Mouse (Mus musculus) heart, adult 2 months (tissue): ENCODE measurements around the gene Krcc1.

Experiments
- CTCF ChIP-seq: fragments of 200-600 bp; IDR thresholded peaks from 2 replicates; pipeline ENCODE4 v1.8.1; 2022; ENCODE audit warnings: antibody characterized with exemption, mild to moderate bottlenecking, moderate library complexity
- POLR2A ChIP-seq: fragments of 200-500 bp; IDR thresholded peaks from 2 replicates; pipeline ENCODE4 v1.6.1; 2011; ENCODE audit warnings: mild to moderate bottlenecking, low read depth, low read length, control low read depth; ENCODE audit not compliant: insufficient read depth

- TF ChIP-seq POLR2A (no peak), CTCF (no peak)
These were observed 32.3 kb upstream of the Krcc1 start for GRCm38 (mm10) chr6:71239069-71239750.
